ENCODE assay signal across 23 mouse cellular contexts in genomic region chr16:21852374-21852773, GRCm38 (mm10). TPM values are rescaled to one million over a fixed set of nuclear protein-coding genes. Genes with fewer than 3 reads are reported as not detected.
A peak's percentile ranks its signal among the peaks of the same experiment; 100 is the strongest.
DNase-seq lines count a peak whose midpoint lies in the region; ATAC-seq and TF ChIP-seq lines count a peak whose summit lies in the region.
"Had no signal": no experiment of that assay in that cellular context is flagged by ENCODE, and none has a peak within 500 bp of the region (broad histone marks: within the 10 kb centered on the region; RNA-seq: fewer than 3 reads in every experiment).

No protein-coding gene starts in this region.

- no peaks in the 10 kb centered on the region for H3K27me3 ChIP-seq in hindbrain, embryonic 12.5 days
- H3K27me3 ChIP-seq in hindbrain, postnatal 0 days (ENCODE audit: insufficient read depth, low read length): no peaks in the 10 kb centered on the region
- H3K27me3 ChIP-seq in neural tube, embryonic 11.5 days (ENCODE audit: control insufficient read depth, insufficient read depth, low read length): no peaks in the 10 kb centered on the region
- H3K27me3 ChIP-seq in small intestine, adult 2 months (ENCODE audit: control insufficient read depth, insufficient read depth, low read length): no peaks in the 10 kb centered on the region

- H3K9me3 ChIP-seq in hindbrain, embryonic 12.5 days (replicated peaks): no peaks in the 10 kb centered on the region
- no peaks in the 10 kb centered on the region for H3K9me3 ChIP-seq in hindbrain, postnatal 0 days (ENCODE audit: low read length)
- no peaks in the 10 kb centered on the region for H3K9me3 ChIP-seq in neural tube, embryonic 11.5 days (ENCODE audit: control insufficient read depth, low read length)
- H3K9me3 ChIP-seq: embryonic facial prominence, embryonic 10.5 days; limb, embryonic 10.5 days had no signal

- no peak overlapping the region for H3K9ac ChIP-seq in hindbrain, embryonic 12.5 days
- no peak overlapping the region for H3K9ac ChIP-seq in hindbrain, postnatal 0 days (replicated peaks; ENCODE audit: low read length)
- no peak overlapping the region for H3K9ac ChIP-seq in neural tube, embryonic 11.5 days (ENCODE audit: low read length)
- H3K9ac ChIP-seq: liver, postnatal 0 days had no signal

- no peak for TF ChIP-seq CTCF in hindbrain, postnatal 0 days (IDR thresholded peaks at IDR 0.05; ENCODE audit: low read depth)
- no peak for TF ChIP-seq CTCF in small intestine, adult 2 months (IDR thresholded peaks at IDR 0.05; ENCODE audit: extremely low read depth, insufficient read length, insufficient replicate concordance, low read depth, low read length)

- DNase-seq in cerebellum, adult 9-11 months: peak; percentile 37
- no peak for DNase-seq in cerebellum, postnatal 10 days
- DNase-seq in hindbrain, postnatal 0 days (ENCODE audit: low spot score): no peak
- no peak for DNase-seq in neural tube, embryonic 11.5 days (ENCODE audit: low spot score)
- no peak for DNase-seq in neural tube, embryonic 10.5 days (ENCODE audit: extremely low spot score, low spot score)
- DNase-seq: adrenal gland, postnatal 36 days; gastrocnemius, adult 2 months; heart, postnatal 10 days; kidney, adult 9 months; kidney, postnatal 36 days; layer of hippocampus, adult 9-11 months; liver, postnatal 0 days; lung, postnatal 10 days; right cerebral cortex, adult 18-20 months; thymus, postnatal 36 days had no signal

- WGBS in hindbrain, embryonic 12.5 days: 88% methylated on average over 7 of the region's 7 CpGs
- WGBS in hindbrain, postnatal 0 days: 76% methylated on average over 7 of the region's 7 CpGs
- WGBS in neural tube, embryonic 11.5 days: 87% methylated on average over 7 of the region's 7 CpGs
- WGBS in small intestine, adult 2 months: 91% methylated on average over 7 of the region's 7 CpGs

- H3K4me2 ChIP-seq in hindbrain, embryonic 12.5 days (replicated peaks): 0 out of 2 replicates have a peak overlapping the region, but pooled peaks have one; percentile 29
- H3K4me2 ChIP-seq in hindbrain, postnatal 0 days (ENCODE audit: low read depth, low read length): no peak overlapping the region
- H3K4me2 ChIP-seq in neural tube, embryonic 11.5 days (ENCODE audit: low read depth): no peak overlapping the region
- H3K4me2 ChIP-seq: heart, embryonic 11.5 days had no signal

- no peak for TF ChIP-seq POLR2A in small intestine, adult 2 months (IDR thresholded peaks at IDR 0.05; ENCODE audit: low read depth, low read length)

- H3K4me1 ChIP-seq in hindbrain, embryonic 12.5 days: peaks cover 56% of the 10 kb centered on the region
- H3K4me1 ChIP-seq in hindbrain, postnatal 0 days (ENCODE audit: insufficient read depth, low read length): peaks cover 13% of the 10 kb centered on the region
- peaks cover 8% of the 10 kb centered on the region; the same call in 1 of the 2 replicates for H3K4me1 ChIP-seq in neural tube, embryonic 11.5 days (ENCODE audit: control insufficient read depth, insufficient read depth, low read length)
- H3K4me1 ChIP-seq in small intestine, adult 2 months (ENCODE audit: control insufficient read depth, insufficient read depth, insufficient read length, low read length): peaks cover 25% of the 10 kb centered on the region

- no peak for ATAC-seq in hindbrain, embryonic 12.5 days (ENCODE audit: low FRiP score)
- no peak for ATAC-seq in hindbrain, postnatal 0 days
- no peak for ATAC-seq in neural tube, embryonic 11.5 days (ENCODE audit: insufficient read depth, low FRiP score, low TSS enrichment)
- ATAC-seq in CD4-positive, CD25-positive, alpha-beta regulatory T cell, adult 4 months: no peak
- ATAC-seq: inflammation-experienced regulatory T-cells, adult 6 months; liver, postnatal 0 days had no signal

- H3K36me3 ChIP-seq in hindbrain, embryonic 12.5 days: no peaks in the 10 kb centered on the region
- no peaks in the 10 kb centered on the region for H3K36me3 ChIP-seq in hindbrain, postnatal 0 days (ENCODE audit: insufficient read depth, low read length)
- no peaks in the 10 kb centered on the region for H3K36me3 ChIP-seq in neural tube, embryonic 11.5 days (ENCODE audit: control insufficient read depth, insufficient read depth, low read length)
- H3K36me3 ChIP-seq in small intestine, adult 2 months (ENCODE audit: control insufficient read depth, insufficient read depth, low read length): no peaks in the 10 kb centered on the region
- H3K36me3 ChIP-seq: embryonic facial prominence, embryonic 10.5 days; limb, embryonic 10.5 days had no signal

- peak overlapping the region; percentile 90 for H3K27ac ChIP-seq in hindbrain, embryonic 12.5 days
- no peak overlapping the region for H3K27ac ChIP-seq in hindbrain, postnatal 0 days
- H3K27ac ChIP-seq in neural tube, embryonic 11.5 days (ENCODE audit: low read depth, low read length): peak overlapping the region; percentile 67
- H3K27ac ChIP-seq in small intestine, adult 2 months (ENCODE audit: insufficient read depth, low read depth, low read length): peak overlapping the region; percentile 77; the same call in 1 of the 2 replicates
- H3K27ac ChIP-seq: gastrocnemius, adult 2 months; limb, embryonic 10.5 days had no signal

- H3K4me3 ChIP-seq in hindbrain, embryonic 12.5 days: no peak overlapping the region
- H3K4me3 ChIP-seq in hindbrain, postnatal 0 days (ENCODE audit: low read length): no peak overlapping the region
- H3K4me3 ChIP-seq in neural tube, embryonic 11.5 days (ENCODE audit: low read depth, low read length): no peak overlapping the region
- no peak overlapping the region for H3K4me3 ChIP-seq in small intestine, adult 2 months (ENCODE audit: low read depth, low read length)
- H3K4me3 ChIP-seq: embryonic facial prominence, embryonic 10.5 days; gastrocnemius, adult 2 months; limb, embryonic 10.5 days had no signal

RNA-seq across cellular contexts. Expression of gene Map3k13, which starts 58.2 kb away (rescaled TPM):
- polyA plus RNA-seq in hindbrain, embryonic 12.5 days (2016; fragmentation: Nextera tagmentation; extraction: Ambion mirVana): 7.8 and 9.3 TPM in 2 replicates
- 12.8 and 12.9 TPM in 2 replicates for total RNA-seq in hindbrain, postnatal 0 days (2014; rRNA removed)
- 3.9 and 4.5 TPM in 2 replicates for polyA plus RNA-seq in hindbrain, postnatal 0 days (2015; fragmentation: Nextera tagmentation; extraction: Ambion mirVana)
- polyA plus RNA-seq in neural tube, embryonic 11.5 days (2014; fragmentation: Nextera tagmentation; extraction: Ambion mirVana): 10.6 and 11.6 TPM in 2 replicates
- polyA plus RNA-seq in small intestine, adult 2 months (2012; rRNA removed): 4.6 and 11.2 TPM in 2 replicates
- under 1 TPM; 0.44 to 0.51 TPM for polyA plus RNA-seq in CD4-positive, CD25-positive, alpha-beta regulatory T cell, adult 4 months (2017; shearing (Covaris generic))
- total RNA-seq: megakaryocyte progenitor cell, adult 5-6 weeks had no signal
